Mouse (Mus musculus): Measurements from ENCODE around the gene Ccdc6.

- no peak for TF ChIP-seq POLR2A (IDR thresholded peaks at IDR 0.05; ENCODE audit: insufficient read length, low read depth)
- no peak for TF ChIP-seq MAX (IDR thresholded peaks at IDR 0.05; ENCODE audit: low read depth)
- TF ChIP-seq E2F4 (IDR thresholded peaks at IDR 0.05; ENCODE audit: insufficient read depth): no peak
- TF ChIP-seq MYOG (IDR thresholded peaks at IDR 0.05; ENCODE audit: control insufficient read depth in 1 of 3, insufficient read depth in 1 of 3, insufficient read length in 2 of 3, low read depth in 2 of 3): no peak
Measured at GRCm38 (mm10) chr10:70098626-70099025, 1.7 kb downstream of the Ccdc6 start.
